Mouse (Mus musculus) neural tube, embryonic 13.5 days (tissue): Measurements from ENCODE around the gene Pard3. TPM values are rescaled to one million over a fixed set of nuclear protein-coding genes. Genes with fewer than 3 reads are reported as not detected.

Experiments used
- ATAC-seq: fragments of 200-750 bp; cut with Nextera tagmentation; 2 replicates; pipeline ENCODE4 v1.8.0; 2017; ENCODE audit warnings: low read depth, mild to moderate bottlenecking, moderate TSS enrichment, moderate library complexity
- H3K27ac ChIP-seq: fragments of 300-500 bp; sonication (generic); replicated peaks from 2 replicates; pipeline ENCODE4 v1.5.1; 2015; ENCODE audit warnings: moderate library complexity, mild to moderate bottlenecking, inconsistent platforms
- H3K27me3 ChIP-seq: fragments of 300-500 bp; sonication (generic); 2 replicates; pipeline ENCODE4 v1.6.1; 2015; ENCODE audit warnings: mild to moderate bottlenecking, inconsistent platforms
- H3K36me3 ChIP-seq: fragments of 300-500 bp; sonication (generic); 2 replicates; pipeline ENCODE4 v1.6.1; 2015; ENCODE audit warnings: mild to moderate bottlenecking, inconsistent platforms
- H3K4me1 ChIP-seq: fragments of 300-500 bp; sonication (generic); replicated peaks from 2 replicates; pipeline ENCODE4 v1.6.1; 2015; ENCODE audit warnings: inconsistent platforms
- H3K4me2 ChIP-seq: fragments of 300-500 bp; sonication (generic); 2 replicates; pipeline ENCODE4 v1.6.1; 2015; ENCODE audit warnings: inconsistent platforms, mild to moderate bottlenecking, moderate library complexity
- H3K4me3 ChIP-seq: fragments of 300-500 bp; sonication (generic); 2 replicates; pipeline ENCODE4 v1.5.1; 2015; ENCODE audit warnings: mild to moderate bottlenecking, inconsistent platforms
- H3K9ac ChIP-seq: fragments of 300-500 bp; sonication (generic); 2 replicates; pipeline ENCODE4 v1.6.1; 2015; ENCODE audit warnings: moderate library complexity, mild to moderate bottlenecking, inconsistent platforms
- H3K9me3 ChIP-seq: fragments of 300-500 bp; sonication (generic); 2 replicates; pipeline ENCODE4 v1.6.1; 2016; ENCODE audit warnings: inconsistent platforms
- WGBS: fragments of 180-500 bp; shearing (Covaris S2); methylation state at CpG from one replicate; pipeline ENCODE4 v1.1.7; 2015; 5-methylcytosine and 5-hydroxymethylcytosine counted together
- polyA plus RNA-seq: library from polyadenylated mRNA; unstranded; fragments of >200 nt; fragmentation: Nextera tagmentation; extraction: Ambion mirVana; gene quantifications from 2 replicates; pipeline ENCODE4 v1.2.1, GENCODE M21; 2015

Gene Pard3
- polyA plus RNA-seq, 1 experiment from 2014 or later, result 20.9 TPM

GRCm38 (mm10) chr8:127089021-127089420 lies 25.3 kb downstream of the Pard3 start:
- whole genome bisulfite sequencing, result 11% methylated on average over 8 of the region's 8 CpGs
- no peaks in the 10 kb centered on the region for H3K27me3 ChIP-seq
- peaks cover 62% of the 10 kb centered on the region for H3K4me1 ChIP-seq
- no peaks in the 10 kb centered on the region for H3K9me3 ChIP-seq
- H3K27ac ChIP-seq, result peak overlapping the region; percentile 61
- no peak overlapping the region for H3K9ac ChIP-seq
- H3K4me2 ChIP-seq, result no peak overlapping the region
- H3K4me3 ChIP-seq, result no peak overlapping the region
- no peaks in the 10 kb centered on the region for H3K36me3 ChIP-seq
- ATAC-seq, result no peak

GRCm38 (mm10) chr8:127090435-127090834 lies 26.7 kb downstream of the Pard3 start:
- Histone ChIP-seq H3K36me3 (no peaks in the 10 kb centered on the region), H3K9ac (no peak overlapping the region), H3K4me1 (peaks cover 70% of the 10 kb centered on the region), H3K4me2 (no peak overlapping the region), H3K27ac (no peak overlapping the region), H3K9me3 (no peaks in the 10 kb centered on the region), H3K4me3 (no peak overlapping the region), H3K27me3 (no peaks in the 10 kb centered on the region)
- ATAC-seq, result no peak
- 80% methylated on average over 4 of the region's 4 CpGs for WGBS

GRCm38 (mm10) chr8:127091936-127092335 lies 28.2 kb downstream of the Pard3 start:
- Histone ChIP-seq H3K36me3 (no peaks in the 10 kb centered on the region), H3K4me2 (no peak overlapping the region), H3K4me1 (peaks cover 78% of the 10 kb centered on the region), H3K4me3 (no peak overlapping the region), H3K9me3 (no peaks in the 10 kb centered on the region), H3K27ac (peak overlapping the region; percentile 87), H3K9ac (no peak overlapping the region), H3K27me3 (no peaks in the 10 kb centered on the region)
- WGBS, result 68% methylated on average over 3 of the region's 3 CpGs
- no peak for ATAC-seq

- Histone ChIP-seq H3K27ac (peak overlapping the region; percentile 87), H3K36me3 (no peaks in the 10 kb centered on the region), H3K4me1 (peaks cover 75% of the 10 kb centered on the region), H3K4me3 (peak overlapping the region; percentile 15), H3K9ac (peak overlapping the region; percentile 56), H3K4me2 (peak overlapping the region; percentile 51), H3K9me3 (no peaks in the 10 kb centered on the region), H3K27me3 (no peaks in the 10 kb centered on the region)
- ATAC-seq, result peak; percentile 73
- WGBS, result 14% methylated on average over 10 of the region's 10 CpGs
Measured at GRCm38 (mm10) chr8:127092383-127093112, 28.9 kb downstream of the Pard3 start.

- H3K27ac ChIP-seq, result peak overlapping the region; percentile 87
- H3K27me3 ChIP-seq, result no peaks in the 10 kb centered on the region
- no peaks in the 10 kb centered on the region for H3K9me3 ChIP-seq
- no peaks in the 10 kb centered on the region for H3K36me3 ChIP-seq
- WGBS, result 31% methylated on average over 3 of the region's 3 CpGs
- H3K4me2 ChIP-seq, result peak overlapping the region; percentile 51
- peak overlapping the region; percentile 56 for H3K9ac ChIP-seq
- H3K4me1 ChIP-seq, result peaks cover 69% of the 10 kb centered on the region
- no peak; the same call in none of the 2 replicates for ATAC-seq
- H3K4me3 ChIP-seq, result peak overlapping the region; percentile 15
Measured at GRCm38 (mm10) chr8:127093113-127093426, 29.4 kb downstream of the Pard3 start.

- WGBS, result 69% methylated on average over 7 of the region's 7 CpGs
- H3K27ac ChIP-seq, result peak overlapping the region; percentile 30; the same call in 1 of the 2 replicates
- no peaks in the 10 kb centered on the region for H3K27me3 ChIP-seq
- no peaks in the 10 kb centered on the region for H3K36me3 ChIP-seq
- no peak overlapping the region for H3K4me3 ChIP-seq
- peaks cover 44% of the 10 kb centered on the region for H3K4me1 ChIP-seq
- no peak for ATAC-seq
- no peaks in the 10 kb centered on the region for H3K9me3 ChIP-seq
- no peak overlapping the region for H3K9ac ChIP-seq
- H3K4me2 ChIP-seq, result no peak overlapping the region
Measured at GRCm38 (mm10) chr8:127095763-127096162, 32.1 kb downstream of the Pard3 start.

- Histone ChIP-seq H3K9me3 (no peaks in the 10 kb centered on the region), H3K36me3 (no peaks in the 10 kb centered on the region), H3K4me2 (no peak overlapping the region), H3K27me3 (no peaks in the 10 kb centered on the region), H3K27ac (no peak overlapping the region), H3K4me3 (no peak overlapping the region), H3K4me1 (peaks cover 15% of the 10 kb centered on the region), H3K9ac (no peak overlapping the region)
- no peak for ATAC-seq
- 77% methylated on average over 1 of the region's 1 CpGs for WGBS
Measured at GRCm38 (mm10) chr8:127099439-127100090, 35.9 kb downstream of the Pard3 start.

- no peak overlapping the region for H3K4me2 ChIP-seq
- no peak overlapping the region for H3K9ac ChIP-seq
- 64% methylated on average over 5 of the region's 5 CpGs for WGBS
- ATAC-seq, result no peak
- H3K4me3 ChIP-seq, result no peak overlapping the region
- no peaks in the 10 kb centered on the region for H3K36me3 ChIP-seq
- H3K9me3 ChIP-seq, result no peaks in the 10 kb centered on the region
- H3K27me3 ChIP-seq, result no peaks in the 10 kb centered on the region
- H3K4me1 ChIP-seq, result peaks cover 11% of the 10 kb centered on the region
- H3K27ac ChIP-seq, result no peak overlapping the region
Measured at GRCm38 (mm10) chr8:127103256-127103655, 39.6 kb downstream of the Pard3 start.

GRCm38 (mm10) chr8:127104616-127105015 lies 40.9 kb downstream of the Pard3 start:
- no peaks in the 10 kb centered on the region for H3K27me3 ChIP-seq
- 84% methylated on average over 2 of the region's 2 CpGs for WGBS
- no peak overlapping the region for H3K9ac ChIP-seq
- no peak overlapping the region for H3K4me2 ChIP-seq
- no peaks in the 10 kb centered on the region for H3K36me3 ChIP-seq
- H3K9me3 ChIP-seq, result no peaks in the 10 kb centered on the region
- H3K4me3 ChIP-seq, result no peak overlapping the region
- H3K27ac ChIP-seq, result no peak overlapping the region
- H3K4me1 ChIP-seq, result peaks cover 17% of the 10 kb centered on the region
- ATAC-seq, result no peak

GRCm38 (mm10) chr8:127107928-127108327 lies 44.2 kb downstream of the Pard3 start:
- no peak overlapping the region for H3K27ac ChIP-seq
- no peak for ATAC-seq
- no peak overlapping the region for H3K9ac ChIP-seq
- no peaks in the 10 kb centered on the region for H3K36me3 ChIP-seq
- peaks cover 32% of the 10 kb centered on the region for H3K4me1 ChIP-seq
- WGBS, result 55% methylated on average over 3 of the region's 3 CpGs
- H3K9me3 ChIP-seq, result no peaks in the 10 kb centered on the region
- no peak overlapping the region for H3K4me2 ChIP-seq
- no peak overlapping the region for H3K4me3 ChIP-seq
- no peaks in the 10 kb centered on the region for H3K27me3 ChIP-seq

GRCm38 (mm10) chr8:127113209-127113608 lies 49.5 kb downstream of the Pard3 start:
- no peaks in the 10 kb centered on the region for H3K27me3 ChIP-seq
- H3K36me3 ChIP-seq, result no peaks in the 10 kb centered on the region
- H3K9ac ChIP-seq, result no peak overlapping the region
- no peak for ATAC-seq
- WGBS, result 83% methylated on average over 5 of the region's 5 CpGs
- peaks cover 24% of the 10 kb centered on the region for H3K4me1 ChIP-seq
- no peak overlapping the region for H3K27ac ChIP-seq
- H3K4me3 ChIP-seq, result no peak overlapping the region
- no peaks in the 10 kb centered on the region for H3K9me3 ChIP-seq
- H3K4me2 ChIP-seq, result no peak overlapping the region

- H3K9me3 ChIP-seq, result no peaks in the 10 kb centered on the region
- no peak overlapping the region for H3K27ac ChIP-seq
- ATAC-seq, result no peak
- H3K27me3 ChIP-seq, result no peaks in the 10 kb centered on the region
- no peak overlapping the region for H3K4me3 ChIP-seq
- H3K9ac ChIP-seq, result no peak overlapping the region
- H3K4me1 ChIP-seq, result peaks cover 29% of the 10 kb centered on the region
- H3K4me2 ChIP-seq, result no peak overlapping the region
- WGBS, result 91% methylated on average over 3 of the region's 3 CpGs
- H3K36me3 ChIP-seq, result no peaks in the 10 kb centered on the region
Measured at GRCm38 (mm10) chr8:127115837-127116236, 52.1 kb downstream of the Pard3 start.
